Mouse (Mus musculus) cerebellum, adult 2 months (tissue): ENCODE results near the gene Tom1.

Experiments used
- CTCF ChIP-seq: fragments of 200-500 bp; IDR thresholded peaks from 2 replicates; pipeline ENCODE4 v1.5.1; 2011; ENCODE audit warnings: low read depth, mild to moderate bottlenecking, control low read depth, low read length, moderate library complexity, borderline replicate concordance; ENCODE audit not compliant: insufficient read depth
- POLR2A ChIP-seq: fragments of 200-500 bp; IDR thresholded peaks from 2 replicates; pipeline ENCODE4 v1.6.1; 2011; ENCODE audit warnings: low read length, control low read depth, borderline replicate concordance; ENCODE audit not compliant: insufficient read depth

- TF ChIP-seq CTCF = no peak
- TF ChIP-seq POLR2A = no peak
Observed at GRCm38 (mm10) chr8:75090781-75091365, 57.4 kb downstream of the Tom1 start.
